Mouse (Mus musculus): ENCODE measurements around the gene Srpk2. TPM values are rescaled to one million over a fixed set of nuclear protein-coding genes. Genes with fewer than 3 reads are reported as not detected.
"Not testable (repeated sequence)": the region's sequence is repeated elsewhere in the genome, so short reads cannot be mapped to it uniquely, and the experiment has no call there.

Gene Srpk2
- total RNA-seq, 2 experiments from 2014 or later = 141 to 143 TPM

- peak; percentile 72 for DNase-seq
- intact Hi-C loops (cut with DNase I) = no loop called here
These were observed 9.5 kb downstream of the Srpk2 start for GRCm38 (mm10) chr5:23674829-23675498.

DNA sequence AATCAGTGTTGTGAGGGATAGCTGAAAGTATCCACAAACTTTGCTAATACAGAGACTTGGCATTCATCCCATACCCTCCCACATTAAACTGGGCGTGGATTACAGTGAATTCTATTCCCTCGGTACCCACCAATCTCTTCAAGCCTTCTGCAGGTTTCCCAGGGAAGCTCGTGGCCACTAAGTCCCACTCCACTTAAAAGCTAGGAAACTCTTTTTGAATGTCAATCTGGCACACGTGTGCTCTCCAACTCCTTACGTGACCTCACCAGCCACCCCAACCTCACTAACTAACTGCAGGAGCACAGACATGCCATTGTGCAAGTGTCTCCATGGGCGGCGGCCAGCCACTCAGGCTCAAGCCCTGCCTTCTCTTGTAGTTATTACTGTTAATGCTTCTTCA lies 12.3 kb downstream of the Srpk2 start:
- no peak for DNase-seq
- intact Hi-C loops (cut with DNase I) = no loop called here

GRCm38 (mm10) chr5:23670880-23671279 lies 13.5 kb downstream of the Srpk2 start:
- intact Hi-C loops (cut with DNase I) = no loop called here
- DNase-seq = no peak

DNA sequence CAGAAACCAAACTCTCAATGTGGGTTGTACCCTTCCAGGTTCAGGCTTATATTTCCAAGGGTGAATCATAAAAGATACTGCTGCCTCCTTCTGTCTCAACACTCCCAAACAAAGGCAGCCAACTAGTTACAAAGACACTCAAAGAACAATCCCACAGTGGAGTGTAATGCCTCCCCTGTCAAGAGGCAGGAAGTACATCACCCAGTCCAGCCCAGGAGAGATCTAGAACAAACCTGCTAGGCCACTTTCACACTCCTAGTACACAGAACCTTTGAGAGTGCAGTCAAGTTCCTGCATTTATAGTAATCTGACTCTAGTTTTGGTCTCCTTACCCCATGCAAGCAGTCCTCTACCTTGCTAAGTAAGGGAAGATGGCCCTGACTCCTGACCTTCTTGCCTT lies 18.5 kb downstream of the Srpk2 start:
- intact Hi-C loops (cut with DNase I) = no loop called here
- DNase-seq = no peak

DNA sequence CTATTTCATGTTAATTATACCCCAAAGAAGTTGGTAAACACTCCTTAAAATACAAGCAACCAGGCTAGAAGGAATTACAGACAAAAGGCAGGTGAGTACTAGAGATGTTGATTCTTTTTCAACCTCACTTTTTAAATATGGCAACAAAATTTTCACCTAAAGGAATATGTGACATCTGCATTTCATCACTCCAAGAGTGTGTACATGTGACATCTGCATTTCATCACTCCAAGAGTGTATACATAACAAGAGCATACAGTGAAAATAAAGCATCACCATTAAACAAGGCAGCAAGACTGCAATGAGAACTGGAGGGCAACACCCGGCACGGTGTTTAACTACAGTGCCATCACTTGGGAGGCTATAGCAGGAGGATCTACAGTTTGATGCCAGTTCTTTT lies 23.2 kb downstream of the Srpk2 start:
- intact Hi-C loops (cut with DNase I) = no loop called here
- no peak for DNase-seq

DNA sequence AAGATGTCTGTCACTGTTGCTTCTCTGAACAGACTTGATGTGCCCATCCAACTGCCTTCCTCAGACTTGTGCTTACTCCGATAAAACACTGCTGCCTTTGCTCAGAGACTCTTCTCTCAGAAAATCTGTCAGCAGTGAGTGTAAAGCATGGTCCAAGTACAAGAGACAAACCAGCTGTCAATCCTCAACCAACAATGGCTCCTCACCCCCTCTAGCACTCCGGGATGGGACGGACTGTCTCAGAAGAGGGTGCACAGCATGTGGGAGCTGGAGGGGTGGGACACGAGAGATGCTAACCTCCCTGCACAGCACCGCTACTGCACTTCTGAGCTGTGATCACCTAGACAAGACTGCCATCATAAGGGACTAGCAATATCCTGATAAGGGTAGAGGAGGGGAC lies 26.4 kb downstream of the Srpk2 start:
- DNase-seq = no peak
- intact Hi-C loops (cut with DNase I) = loop anchor here (10.0 kb wide), 1 partner anchor 153 kb away; no protein-coding TSS in a partner anchor

GRCm38 (mm10) chr5:23656590-23656989 lies 27.8 kb downstream of the Srpk2 start:
- no peak for DNase-seq
- intact Hi-C loops (cut with DNase I) = loop anchor here (10.0 kb wide), 1 partner anchor 152 kb away; no protein-coding TSS in a partner anchor

GRCm38 (mm10) chr5:23655030-23655429 lies 29.4 kb downstream of the Srpk2 start:
- DNase-seq = no peak
- intact Hi-C loops (cut with DNase I) = loop anchor here (10.0 kb wide), 1 partner anchor 150 kb away; no protein-coding TSS in a partner anchor

DNA sequence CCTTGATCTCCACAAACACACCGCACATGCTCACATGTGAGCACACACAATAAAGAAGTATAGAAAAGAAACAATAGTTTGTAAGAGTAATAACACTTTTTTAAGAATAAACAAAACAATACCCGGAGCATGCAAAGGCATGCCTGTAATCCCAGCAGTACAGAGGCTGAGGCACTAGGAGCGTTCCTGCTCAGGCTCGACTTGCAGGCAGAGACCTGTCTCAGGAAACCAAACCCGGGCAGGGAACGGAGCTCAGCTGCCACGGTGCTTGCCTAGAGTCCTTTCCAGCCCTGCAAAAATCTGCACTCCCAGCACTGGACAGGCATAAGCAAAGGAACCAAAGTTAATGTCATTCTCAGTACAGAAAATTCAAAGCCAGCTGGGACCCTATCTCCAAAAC lies 32.1 kb downstream of the Srpk2 start:
- DNase-seq = no peak
- intact Hi-C loops (cut with DNase I) = loop anchor here (10.0 kb wide), 1 partner anchor 148 kb away; no protein-coding TSS in a partner anchor

DNA sequence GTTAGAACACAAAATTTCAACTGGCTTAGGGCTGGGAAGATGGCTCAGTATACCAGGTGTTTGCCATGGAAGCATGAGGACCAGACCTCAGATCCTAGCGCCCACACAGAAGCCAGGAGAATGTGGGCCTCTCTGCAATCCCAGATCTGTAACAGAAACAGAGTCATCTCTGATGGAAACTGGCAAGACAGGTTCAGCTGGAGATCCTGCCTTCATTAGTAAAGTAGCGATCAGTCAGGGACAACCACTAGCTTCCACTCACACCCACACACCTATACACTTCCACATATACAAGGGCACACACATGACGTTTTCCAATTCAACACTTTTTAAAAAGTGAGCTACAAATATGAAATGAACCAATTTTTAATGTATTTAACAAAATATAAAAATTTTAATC lies 32.6 kb downstream of the Srpk2 start:
- intact Hi-C loops (cut with DNase I) = loop anchor here (10.0 kb wide), 1 partner anchor 147 kb away; no protein-coding TSS in a partner anchor
- no peak for DNase-seq

GRCm38 (mm10) chr5:23650504-23650903 lies 33.9 kb downstream of the Srpk2 start:
- no peak for DNase-seq
- intact Hi-C loops (cut with DNase I) = loop anchor here (10.0 kb wide), 1 partner anchor 146 kb away; no protein-coding TSS in a partner anchor

DNA sequence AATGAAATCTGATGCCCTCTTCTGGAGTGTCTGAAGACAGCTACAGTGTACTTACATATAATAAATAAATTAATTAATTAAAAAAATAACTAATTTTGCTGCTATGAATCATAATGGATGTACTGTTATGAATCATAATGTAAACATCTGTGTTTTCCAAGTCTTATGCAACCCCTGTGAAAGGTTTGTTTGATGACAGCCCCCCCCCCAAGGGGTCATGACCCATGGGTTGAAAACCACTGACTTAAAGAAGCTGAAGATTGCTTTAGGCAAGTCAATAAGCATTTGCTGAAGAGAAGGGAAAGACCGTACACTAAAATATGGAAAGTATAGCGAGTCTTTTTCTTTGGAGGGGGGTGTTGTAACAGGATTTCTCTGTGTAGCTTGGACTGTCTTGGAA lies 35.2 kb downstream of the Srpk2 start:
- no peak for DNase-seq
- intact Hi-C loops (cut with DNase I) = no loop called here

DNA sequence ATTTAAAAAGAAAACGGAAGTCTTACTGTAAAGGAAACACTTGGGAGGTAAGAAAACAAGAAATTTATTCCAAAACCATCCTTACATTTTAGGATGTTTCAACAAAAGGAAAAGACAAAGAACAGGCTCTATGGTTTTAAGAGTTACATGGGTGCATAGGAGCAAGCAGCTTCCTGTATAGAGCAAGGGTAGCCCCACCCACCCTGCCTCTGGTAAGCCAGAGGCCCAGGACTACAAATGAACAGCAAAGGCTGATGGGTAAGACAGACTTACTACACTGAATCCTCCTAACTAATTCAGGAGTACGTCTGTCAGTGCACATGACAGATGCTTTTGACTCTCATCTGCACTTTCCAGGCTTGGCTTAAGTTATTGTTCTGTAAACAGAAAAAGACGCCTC lies 38.7 kb downstream of the Srpk2 start:
- DNase-seq = no peak
- intact Hi-C loops (cut with DNase I) = no loop called here

DNA sequence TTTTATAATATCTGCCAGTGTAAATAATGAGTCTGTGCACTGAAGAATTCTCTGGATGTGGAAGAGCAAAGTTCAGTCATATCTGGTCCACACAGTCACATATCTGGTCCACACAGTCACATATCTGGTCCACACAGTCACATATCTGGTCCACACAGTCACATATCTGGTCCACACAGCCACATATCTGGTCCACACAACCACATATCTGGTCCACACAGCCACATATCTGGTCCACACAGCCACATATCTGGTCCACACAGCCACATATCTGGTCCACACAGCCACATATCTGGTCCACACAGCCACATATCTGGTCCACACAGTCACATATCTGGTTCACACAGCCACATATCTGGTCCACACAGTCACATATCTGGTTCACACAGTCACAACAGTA lies 45.2 kb downstream of the Srpk2 start:
- DNase-seq; intact Hi-C loops (cut with DNase I): not testable (repeated sequence)

- DNase-seq = no peak
- intact Hi-C loops (cut with DNase I) = no loop called here
These were observed 46.4 kb downstream of the Srpk2 start for GRCm38 (mm10) chr5:23638023-23638422.

- intact Hi-C loops (cut with DNase I) = no loop called here
- no peak for DNase-seq
These were observed 47.1 kb downstream of the Srpk2 start for GRCm38 (mm10) chr5:23637337-23637736.

DNA sequence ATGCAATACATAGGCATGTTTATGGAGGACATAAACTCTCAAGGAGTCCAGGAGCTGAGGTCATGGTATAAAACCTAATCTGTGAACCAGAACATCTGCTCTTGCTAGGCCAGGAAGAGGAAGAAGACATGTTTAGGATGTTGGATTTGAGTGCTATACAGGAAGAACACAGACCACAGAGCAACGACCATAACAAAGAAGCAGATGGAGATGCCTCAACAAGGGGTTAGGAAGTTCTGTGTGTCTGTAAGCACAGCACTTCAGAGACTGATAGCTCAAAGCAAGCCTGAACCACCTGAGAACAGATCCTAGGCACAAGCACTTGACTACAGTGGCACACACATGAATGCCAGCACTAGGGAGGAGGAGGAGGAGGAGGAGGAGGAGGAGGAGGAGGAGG lies 52.9 kb downstream of the Srpk2 start:
- intact Hi-C loops (cut with DNase I) = no loop called here
- DNase-seq = no peak

DNA sequence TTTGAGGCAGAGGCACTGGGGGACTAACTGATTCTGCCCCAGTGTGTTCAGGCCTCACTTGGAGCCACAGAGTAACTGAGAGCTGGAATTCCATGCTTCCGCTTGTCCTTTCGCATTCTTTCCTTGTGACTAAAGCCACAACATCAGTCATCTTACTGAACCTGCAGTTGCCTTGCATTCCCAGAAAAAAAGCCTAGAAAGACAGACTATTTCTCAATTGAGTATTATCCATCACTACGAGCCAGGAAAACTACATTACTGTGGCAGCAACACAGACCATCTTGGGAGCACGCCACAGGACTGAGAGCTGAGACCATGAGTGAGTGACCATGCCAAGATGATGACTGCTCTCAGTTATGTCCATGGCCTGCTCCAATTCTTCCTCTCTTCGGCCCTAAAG lies 57.2 kb downstream of the Srpk2 start:
- intact Hi-C loops (cut with DNase I) = no loop called here
- DNase-seq = no peak

DNA sequence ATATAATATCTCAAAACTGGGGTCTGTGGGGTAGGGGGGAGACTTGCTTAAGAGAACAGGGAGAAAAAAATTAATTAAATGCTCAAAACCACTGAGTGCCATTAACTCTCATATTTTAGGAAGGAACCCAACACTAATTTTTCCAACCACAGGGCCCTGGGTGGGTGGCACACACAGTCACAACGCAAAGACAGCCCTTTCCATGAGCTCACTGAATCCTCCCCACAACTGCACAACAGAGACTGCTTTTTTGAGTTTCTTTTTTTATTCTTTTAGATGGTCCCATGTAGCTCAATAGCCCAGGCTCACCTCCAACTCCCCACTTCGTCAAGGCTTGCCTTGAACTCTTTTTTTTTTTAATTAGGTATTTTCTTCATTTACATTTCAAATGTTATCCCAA lies 58.2 kb downstream of the Srpk2 start:
- intact Hi-C loops (cut with DNase I) = no loop called here
- DNase-seq = no peak

DNA sequence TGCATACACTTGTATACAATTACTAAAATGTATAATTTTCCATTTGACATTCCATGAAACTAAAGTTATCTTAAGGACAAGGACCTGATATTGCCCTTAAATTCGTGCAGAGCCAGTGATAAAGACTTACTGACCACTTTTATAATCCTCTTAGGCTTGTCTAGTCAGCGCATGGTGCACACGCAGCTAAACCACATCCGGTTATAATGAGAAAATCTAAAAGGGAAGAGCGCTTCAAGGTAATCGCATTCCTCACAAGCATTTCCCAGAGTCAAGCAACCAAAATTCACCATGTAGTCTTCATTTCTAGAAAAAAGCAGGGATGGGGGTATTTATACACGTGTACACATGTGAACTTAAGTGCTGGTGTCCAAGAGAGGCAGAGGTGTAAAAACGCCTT lies 63.8 kb downstream of the Srpk2 start:
- intact Hi-C loops (cut with DNase I) = no loop called here
- DNase-seq = no peak

DNA sequence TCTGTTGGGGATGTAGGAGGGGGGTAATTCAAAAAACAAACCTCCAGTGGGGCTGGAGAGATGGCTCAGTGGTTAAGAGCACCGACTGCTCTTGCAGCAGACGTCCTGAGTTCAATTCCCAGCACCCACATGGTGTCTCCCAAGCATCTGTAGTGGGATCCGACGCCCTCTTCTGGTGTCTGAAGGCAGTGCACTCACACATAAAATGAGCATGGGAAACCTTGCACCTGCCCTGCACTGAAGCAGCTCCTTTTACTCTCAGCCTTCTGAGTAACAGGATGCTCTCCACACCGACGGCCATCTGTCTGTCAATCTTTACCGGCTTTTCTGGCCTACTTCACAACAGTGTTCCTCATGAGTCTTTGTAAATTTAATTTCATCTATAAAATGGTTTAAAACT lies 65.8 kb downstream of the Srpk2 start:
- DNase-seq = no peak
- intact Hi-C loops (cut with DNase I) = no loop called here

- intact Hi-C loops (cut with DNase I) = no loop called here
- DNase-seq = no peak
These were observed 67.4 kb downstream of the Srpk2 start for GRCm38 (mm10) chr5:23617104-23617415.
